Mouse (Mus musculus) thymus, postnatal 25 days (tissue): ENCODE results near the gene Vmn1r12.
"Not testable (repeated sequence)": the region's sequence is repeated elsewhere in the genome, so short reads cannot be mapped to it uniquely, and the experiment has no call there.

Experiments
- DNase-seq: peaks from one replicate; pipeline ENCODE4 v3.0.0; 2022

Vmn1r12 gene

DNA sequence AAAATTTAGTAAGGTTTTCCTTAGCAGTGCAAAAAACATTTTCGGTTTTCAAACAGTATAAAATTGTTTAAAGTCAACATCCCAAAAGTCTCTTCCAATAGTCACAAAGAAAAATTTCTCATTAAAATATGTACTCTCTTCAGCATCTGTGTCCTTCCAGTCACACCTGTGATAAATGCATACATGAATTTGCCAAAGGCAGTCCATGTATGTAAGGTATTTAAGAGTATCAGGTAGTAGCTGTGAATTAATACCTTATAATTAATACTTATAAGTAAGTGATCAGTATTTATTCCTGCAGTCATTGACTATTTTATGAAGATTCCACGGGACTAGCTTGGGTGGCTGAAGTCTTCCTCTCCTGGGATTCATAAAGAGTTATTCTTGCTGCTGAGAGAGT, at the start of gene Vmn1r12:
Gene Vmn1r12 (plus strand): TSS at position 301 of the 400 bp plus-strand sequence.
- no peak for DNase-seq

GRCm38 (mm10) chr6:57109154-57109553, 47.6 kb upstream of the Vmn1r12 start, which contains the start of gene Vmn1r10:
Vmn1r10 (plus strand) TSS chr6:57109454.
- no peak for DNase-seq

GRCm38 (mm10) chr6:57133155-57133554, 23.6 kb upstream of the Vmn1r12 start, which contains the start of gene Vmn1r11:
Vmn1r11 (plus strand) TSS chr6:57133455.
- no peak for DNase-seq

DNA sequence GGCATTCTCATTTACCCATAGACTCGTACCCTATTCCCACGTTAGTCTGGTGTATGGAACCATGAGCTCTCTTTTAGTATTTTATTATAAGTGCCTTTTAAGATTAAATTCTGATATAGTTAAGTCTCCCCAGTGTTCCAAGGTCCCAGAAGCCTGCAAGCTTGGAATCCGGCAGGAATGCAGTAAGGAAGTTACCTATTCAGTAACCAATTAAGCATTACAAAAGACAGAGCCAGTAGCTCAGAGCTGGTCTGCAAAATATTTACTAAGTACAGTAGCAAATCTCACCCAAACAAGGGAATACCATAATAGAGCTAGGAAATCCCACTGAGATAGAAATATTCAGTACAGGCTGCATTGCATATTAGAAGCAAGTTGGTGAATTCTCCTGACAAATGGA, 33.3 kb downstream of the Vmn1r12 start:
- DNase-seq = not testable (repeated sequence)

GRCm38 (mm10) chr6:57202990-57203389, 46.3 kb downstream of the Vmn1r12 start, which contains the start of gene Vmn1r13:
Vmn1r13 (plus strand) TSS chr6:57203290.
- DNase-seq = not testable (repeated sequence)
